Mouse (Mus musculus) common myeloid progenitor, adult 5-6 weeks (primary cell): ENCODE measurements around the gene Aox3. TPM values are rescaled to one million over a fixed set of nuclear protein-coding genes. Genes with fewer than 3 reads are reported as not detected.

ENCODE experiments used
- total RNA-seq: library from RNA; stranded (forward); fragments of 200-1000, 187-1606 nt; gene quantifications from 2 replicates; pipeline ENCODE4 v1.2.3, GENCODE M21; 2017

The Aox3 gene
- total RNA-seq, 1 experiment from 2014 or later = not detected

Other genes with a start within 250 kb of the Aox3 start
- 31.2 and 32.4 TPM in 2 replicates for gene Sgo2a, start 117.2 kb upstream of the Aox3 start, total RNA-seq
- gene Kctd18, start 94.2 kb upstream of the Aox3 start, total RNA-seq = 16.5 and 29.2 TPM in 2 replicates
- not detected in 2 replicates for gene Aox1, start 83.2 kb upstream of the Aox3 start, total RNA-seq
- 0.10 and 0.27 TPM in 2 replicates for gene Aox4, start 97.3 kb downstream of the Aox3 start, total RNA-seq
- gene Aox2, start 165.2 kb downstream of the Aox3 start, total RNA-seq = 0.09 TPM in 1 of 2 replicates, not detected in the other